Comparison of ENCODE assay signal across 8 mouse cellular contexts in genomic region chr5:76139808-76140729, GRCm38 (mm10). TPM values are rescaled to one million over a fixed set of nuclear protein-coding genes. Genes with fewer than 3 reads are reported as not detected.
DNase-seq lines count a peak whose midpoint lies in the region; ATAC-seq lines count a peak whose summit lies in the region.

Srd5a3 (plus strand) TSS chr5:76140271.

- 1% methylated on average over 66 of the region's 69 CpGs for WGBS in heart, embryonic 13.5 days
- 2% methylated on average over 45 of the region's 69 CpGs for WGBS in liver, embryonic 12.5 days (ENCODE audit: insufficient replicate concordance)
- WGBS in stomach, embryonic 15.5 days: under 1% methylated on average over 69 of the region's 69 CpGs

- H3K27ac ChIP-seq in heart, embryonic 13.5 days (replicated peaks): peak within 1 kb of the TSS; percentile 99
- H3K27ac ChIP-seq in liver, embryonic 12.5 days: peak within 1 kb of the TSS; percentile 97
- H3K27ac ChIP-seq in stomach, embryonic 15.5 days: peak within 1 kb of the TSS; percentile 100

- H3K9me3 ChIP-seq in heart, embryonic 13.5 days: no peaks in the 10 kb centered on the region
- no peaks in the 10 kb centered on the region for H3K9me3 ChIP-seq in liver, embryonic 12.5 days (replicated peaks)
- no peaks in the 10 kb centered on the region for H3K9me3 ChIP-seq in stomach, embryonic 15.5 days

- peak within 1 kb of the TSS; percentile 94 for H3K9ac ChIP-seq in heart, embryonic 13.5 days
- H3K9ac ChIP-seq in liver, embryonic 12.5 days: peak within 1 kb of the TSS; percentile 92
- peak within 1 kb of the TSS; percentile 92 for H3K9ac ChIP-seq in stomach, embryonic 15.5 days

- H3K27me3 ChIP-seq in heart, embryonic 13.5 days (replicated peaks): no peaks in the 10 kb centered on the region
- no peaks in the 10 kb centered on the region for H3K27me3 ChIP-seq in liver, embryonic 12.5 days (replicated peaks)
- H3K27me3 ChIP-seq in stomach, embryonic 15.5 days (replicated peaks): no peaks in the 10 kb centered on the region

- peaks cover 26% of the 10 kb centered on the region for H3K4me1 ChIP-seq in heart, embryonic 13.5 days
- H3K4me1 ChIP-seq in liver, embryonic 12.5 days: peaks cover 37% of the 10 kb centered on the region
- peaks cover 11% of the 10 kb centered on the region for H3K4me1 ChIP-seq in stomach, embryonic 15.5 days

- peak; percentile 98 for DNase-seq in CD4-positive helper T cell, adult 2 months (ENCODE audit: low read depth, low spot score)
- DNase-seq in brain, embryonic 18.5 days (ENCODE audit: low read depth, low spot score): peak; percentile 86
- peak; percentile 98 for DNase-seq in kidney, postnatal 10 days
- peak; percentile 97 to 99 for DNase-seq in natural killer cell, adult 2 months (ENCODE audit: low spot score in 2 of 2)

- peak; percentile 93 for ATAC-seq in erythroid progenitor cell, adult 5-6 weeks (replicated peaks; ENCODE audit: low FRiP score, poor library complexity, severe bottlenecking)
- ATAC-seq in heart, embryonic 13.5 days (ENCODE audit: extremely low read depth, insufficient number of reproducible peaks, low FRiP score, low TSS enrichment): peak; percentile 92
- ATAC-seq in liver, embryonic 12.5 days: peak; percentile 96
- ATAC-seq in stomach, embryonic 15.5 days (ENCODE audit: insufficient read depth, low FRiP score, low read depth): peak; percentile 97

- no peaks in the 10 kb centered on the region for H3K36me3 ChIP-seq in heart, embryonic 13.5 days
- H3K36me3 ChIP-seq in liver, embryonic 12.5 days: no peaks in the 10 kb centered on the region
- no peaks in the 10 kb centered on the region for H3K36me3 ChIP-seq in stomach, embryonic 15.5 days

- peak within 1 kb of the TSS; percentile 83 for H3K4me2 ChIP-seq in heart, embryonic 13.5 days
- peak within 1 kb of the TSS; percentile 93 for H3K4me2 ChIP-seq in liver, embryonic 12.5 days
- peak within 1 kb of the TSS; percentile 68 for H3K4me2 ChIP-seq in stomach, embryonic 15.5 days

- H3K4me3 ChIP-seq in heart, embryonic 13.5 days: peak within 1 kb of the TSS; percentile 80
- peak within 1 kb of the TSS; percentile 87 for H3K4me3 ChIP-seq in liver, embryonic 12.5 days
- peak within 1 kb of the TSS; percentile 90 for H3K4me3 ChIP-seq in stomach, embryonic 15.5 days (replicated peaks)

RNA-seq across cellular contexts. Expression of gene Srd5a3, which starts in this region (rescaled TPM):
- 7.6 and 13.0 TPM in 2 replicates for total RNA-seq in erythroid progenitor cell, adult 5-6 weeks (2015; ENCODE audit: low replicate concordance)
- total RNA-seq in erythroid progenitor cell, adult 5-6 weeks (2017; ENCODE audit: low replicate concordance): 4.5 and 7.3 TPM in 2 replicates
- 25.9 and 27.7 TPM in 2 replicates for polyA plus RNA-seq in heart, embryonic 13.5 days (2015; fragmentation: Nextera tagmentation; extraction: Ambion mirVana)
- polyA plus RNA-seq in liver, embryonic 12.5 days (2016; fragmentation: Nextera tagmentation; extraction: Ambion mirVana): 16.6 and 17.4 TPM in 2 replicates
- 38.0 and 41.1 TPM in 2 replicates for polyA plus RNA-seq in stomach, embryonic 15.5 days (2015; fragmentation: Nextera tagmentation; extraction: Ambion mirVana)

Comparison
In these comparisons a context has a peak if more than half of its experiments do, and no peak if none do; other contexts are left out.
1. Peak in every context shown above with its lines: DNase-seq, ATAC-seq, H3K4me3 ChIP-seq and H3K27ac ChIP-seq.